Mouse (Mus musculus) megakaryocyte progenitor cell, adult 5-6 weeks (primary cell): ENCODE results near the gene Trabd2b. TPM values are rescaled to one million over a fixed set of nuclear protein-coding genes. Genes with fewer than 3 reads are reported as not detected.

Source experiments
- ATAC-seq: replicated peaks from 2 replicates; pipeline ENCODE4 v1.8.0; 2016; ENCODE audit warnings: mild to moderate bottlenecking, moderate TSS enrichment, inconsistent platforms; ENCODE audit not compliant: poor library complexity
- total RNA-seq, 2 experiments: library from RNA; stranded (forward) in 1 of 2; stranded (reverse) in 1 of 2; fragments of 157-497, 149-512 nt in 1 of 2; fragments of 200-1000 nt in 1 of 2; gene quantifications; 2 replicates each; pipeline versions ENCODE4 v1.2.3 to v1.2.4; 2015 to 2017

The Trabd2b gene
- total RNA-seq, 2 experiments from 2014 or later, result not detected

DNA sequence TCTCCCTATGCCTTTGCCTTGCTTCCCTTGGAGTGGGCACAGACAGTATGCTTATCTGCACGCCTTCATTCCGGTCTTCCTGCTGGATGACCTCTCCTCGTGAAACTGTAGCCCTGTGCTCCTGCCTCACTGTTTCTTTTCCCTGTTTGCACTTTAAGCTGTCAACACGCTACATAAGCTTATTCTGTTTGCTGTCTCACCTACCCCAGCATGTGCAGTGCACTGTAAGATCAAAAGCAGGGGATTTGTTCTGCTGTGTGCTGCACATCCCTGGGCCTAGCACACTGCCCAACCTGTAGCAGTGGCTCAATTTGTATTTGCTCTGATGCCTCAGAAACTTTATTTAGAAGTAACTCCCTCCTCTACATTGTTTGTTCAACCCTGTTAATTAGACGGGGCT lies 79.5 kb downstream of the Trabd2b start:
- ATAC-seq, result no peak

DNA sequence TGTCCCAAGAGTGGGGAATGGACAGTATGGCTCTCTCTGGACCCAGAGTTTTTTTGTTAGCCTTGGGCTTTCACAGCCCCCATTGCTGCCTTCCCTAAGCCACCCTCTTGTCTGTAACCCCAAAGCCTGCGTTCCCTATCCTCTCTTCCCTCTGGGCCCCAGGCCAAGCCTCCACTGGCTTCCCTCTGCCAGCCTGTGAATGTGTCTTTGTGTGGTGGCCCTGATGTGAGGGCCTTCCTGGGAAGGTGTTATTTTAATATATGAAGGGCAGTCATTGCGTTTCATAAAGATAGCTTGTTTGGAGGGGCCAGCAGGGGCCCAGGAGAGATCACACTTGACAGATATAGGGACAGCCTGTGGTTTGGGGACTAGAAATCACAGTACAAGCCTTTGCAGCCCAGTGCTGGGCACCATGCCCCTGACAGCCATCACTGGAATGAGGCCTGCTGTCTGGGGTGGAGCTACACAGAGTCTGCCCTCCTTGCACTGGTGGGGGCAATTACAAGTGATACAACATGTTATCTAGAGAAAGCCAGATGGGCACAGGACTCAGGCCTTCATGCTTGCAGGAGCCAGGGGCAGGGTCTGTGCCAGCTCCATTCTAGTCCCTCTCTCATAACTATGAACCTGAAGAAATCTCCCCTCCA lies 80.5 kb downstream of the Trabd2b start:
- no peak for ATAC-seq

DNA sequence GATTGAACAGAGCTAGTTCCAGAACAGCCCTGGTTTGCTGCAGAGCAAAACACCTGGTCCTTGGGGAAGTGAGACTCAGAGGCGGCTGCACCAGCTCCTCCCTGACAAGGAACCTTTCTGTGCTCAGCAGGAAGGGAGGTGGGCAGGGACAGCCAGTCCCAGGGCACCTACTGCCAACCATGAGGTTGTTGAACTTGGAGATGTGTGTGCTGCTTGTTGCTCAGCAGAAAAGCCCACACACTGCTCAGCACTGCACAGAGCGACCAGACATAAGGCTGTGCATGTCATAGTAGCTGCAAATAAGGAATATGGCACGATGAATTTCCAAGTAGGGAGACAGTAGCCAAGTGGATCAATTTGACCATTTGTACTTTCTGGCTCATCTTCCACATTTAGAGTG lies 81.2 kb downstream of the Trabd2b start:
- no peak for ATAC-seq

DNA sequence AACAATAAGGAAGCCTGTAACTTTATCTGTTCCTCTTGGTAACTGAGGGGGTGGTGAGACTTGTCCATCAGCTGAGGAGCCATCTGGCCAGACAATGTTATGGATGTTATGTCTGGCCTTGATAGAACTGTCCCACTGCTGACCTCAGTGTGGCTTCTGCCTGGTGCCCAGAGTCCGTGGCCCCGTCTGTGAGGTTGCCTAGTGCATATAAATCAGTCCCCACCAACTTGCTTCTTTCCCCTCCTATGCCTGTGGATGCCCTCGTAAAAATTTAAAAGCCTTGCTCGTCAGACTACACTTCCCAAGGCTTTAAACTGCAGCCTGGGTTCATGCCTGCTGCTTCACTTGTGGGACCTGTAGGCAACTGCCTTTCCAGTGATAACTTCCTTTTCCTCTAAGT lies 85.6 kb downstream of the Trabd2b start:
- ATAC-seq, result no peak

DNA sequence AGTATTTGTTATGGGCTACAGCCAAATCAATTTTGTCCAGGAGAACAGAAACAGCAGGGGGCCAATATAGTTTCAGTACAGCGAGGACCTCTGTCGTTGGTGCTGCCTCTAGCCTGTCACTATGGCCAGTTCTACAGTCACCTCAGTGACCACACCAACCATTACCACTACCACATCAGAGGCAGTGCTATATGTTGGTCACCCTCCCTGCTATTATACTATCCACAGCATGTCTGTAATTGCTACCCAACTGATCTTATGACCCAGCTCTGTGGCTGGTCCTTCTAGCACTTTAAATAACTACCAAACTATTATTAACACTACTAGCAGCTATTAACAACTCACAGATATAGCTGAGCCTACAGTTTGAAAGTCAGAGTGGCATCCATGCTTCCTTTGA lies 87.5 kb downstream of the Trabd2b start:
- ATAC-seq, result no peak

DNA sequence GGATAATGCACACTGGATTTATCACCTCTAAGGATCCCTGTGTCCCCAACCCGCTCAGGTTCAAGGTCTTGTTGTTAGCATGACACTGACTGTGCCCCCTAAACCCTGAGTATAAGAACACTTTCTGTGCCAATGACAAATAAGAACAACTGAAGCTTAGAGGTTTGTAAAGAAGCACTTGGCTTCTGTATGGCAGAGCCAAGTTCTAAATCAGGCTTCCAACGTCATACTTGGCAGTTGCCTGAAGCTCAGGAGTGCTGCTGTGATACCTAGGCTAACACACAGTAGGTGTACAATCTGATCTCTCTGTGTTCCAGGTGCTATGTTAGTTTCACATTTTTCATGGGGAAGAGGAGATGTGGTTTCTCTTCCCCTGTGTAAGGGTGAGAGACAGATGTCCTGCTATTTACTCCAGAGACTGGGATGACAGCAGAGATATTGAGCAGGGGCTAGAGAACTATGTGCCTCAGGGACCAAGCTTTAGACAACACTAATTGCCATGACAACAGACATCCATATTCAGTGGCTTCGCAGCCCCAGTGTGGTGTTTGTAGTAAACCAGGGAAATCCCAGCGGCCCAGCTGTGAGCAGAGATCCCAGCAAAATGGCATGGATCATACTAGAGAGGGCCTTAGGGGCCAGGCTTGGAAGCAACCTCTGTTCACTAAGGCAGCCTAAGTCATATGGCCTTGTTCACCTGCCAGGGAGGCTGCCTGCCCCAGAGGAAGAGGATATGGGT lies 89.3 kb downstream of the Trabd2b start:
- ATAC-seq, result no peak

DNA sequence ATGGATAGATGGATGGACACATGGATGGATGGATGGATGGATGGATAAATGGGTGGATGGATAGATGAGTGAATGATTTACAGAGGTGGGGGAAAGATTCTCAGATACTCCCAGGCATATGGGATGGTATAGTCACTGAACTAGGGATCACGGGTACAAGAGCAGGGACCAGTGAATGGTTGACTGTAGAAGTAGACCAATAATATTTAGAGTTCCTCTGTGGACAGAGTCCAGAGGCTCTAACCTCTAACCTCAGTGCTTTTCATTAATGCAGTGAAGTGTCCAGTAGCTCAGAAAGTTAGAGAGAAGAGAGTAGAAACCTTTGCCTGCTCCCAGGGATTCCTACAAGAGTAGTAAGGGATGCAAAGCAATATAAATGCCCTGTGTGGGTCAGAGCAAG lies 93.1 kb downstream of the Trabd2b start:
- ATAC-seq, result no peak

DNA sequence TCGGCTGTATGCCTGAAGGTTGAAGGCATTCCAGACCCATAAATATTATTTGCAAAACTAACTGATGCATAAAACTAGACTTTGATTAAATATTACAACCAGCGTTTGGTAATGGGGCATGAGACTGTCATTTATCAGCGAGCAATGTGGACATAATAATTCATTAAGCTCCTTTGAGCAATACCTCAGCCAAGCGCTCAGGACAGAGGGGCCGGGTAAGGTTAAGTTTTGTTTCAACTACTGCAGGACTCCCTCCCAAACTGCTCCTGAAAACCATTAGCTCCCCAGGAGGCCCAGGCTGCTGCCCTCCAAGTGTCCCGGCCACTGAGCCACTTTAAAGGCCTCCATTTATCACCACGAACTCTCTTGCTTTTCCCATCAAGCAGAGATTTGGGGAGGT lies 93.8 kb downstream of the Trabd2b start:
- ATAC-seq, result no peak

DNA sequence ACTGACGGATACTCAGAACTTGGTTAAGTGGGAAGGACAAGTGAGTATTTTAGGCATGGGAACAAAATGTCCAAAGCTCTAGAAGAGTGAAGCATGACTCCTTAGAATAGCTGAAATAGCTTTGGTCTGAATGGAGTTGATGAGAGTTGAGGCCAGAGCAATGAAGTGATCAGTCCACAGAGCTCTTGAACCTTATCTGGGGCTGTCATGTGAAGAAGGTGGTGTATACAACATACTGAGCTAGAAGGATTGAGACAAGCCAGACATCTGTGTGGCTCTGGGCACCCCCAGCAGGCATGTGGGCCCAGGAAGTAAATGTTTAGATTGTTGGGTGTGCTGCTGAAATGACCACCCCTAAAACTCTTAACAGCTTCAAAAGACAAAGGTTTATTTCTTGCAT lies 94.5 kb downstream of the Trabd2b start:
- ATAC-seq, result no peak

DNA sequence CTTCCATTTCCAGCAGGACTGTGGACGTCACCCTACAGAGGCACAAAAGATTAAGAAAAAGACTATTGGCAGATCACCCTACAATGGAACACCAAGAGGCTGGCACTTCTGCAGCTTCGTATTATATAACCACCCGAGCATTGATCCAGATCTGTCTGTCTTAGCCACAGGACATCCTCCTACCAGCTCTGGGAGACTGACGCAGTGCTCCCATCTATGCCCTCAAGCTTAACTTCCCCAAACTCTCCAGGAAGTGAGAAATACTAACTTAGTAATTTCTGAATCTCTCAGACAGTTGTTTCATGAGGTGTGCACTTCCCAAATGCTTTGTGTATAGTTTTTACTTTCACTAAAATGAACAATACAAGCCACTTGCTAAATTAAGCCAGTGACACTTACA lies 95.1 kb downstream of the Trabd2b start:
- peak; percentile 76 for ATAC-seq

DNA sequence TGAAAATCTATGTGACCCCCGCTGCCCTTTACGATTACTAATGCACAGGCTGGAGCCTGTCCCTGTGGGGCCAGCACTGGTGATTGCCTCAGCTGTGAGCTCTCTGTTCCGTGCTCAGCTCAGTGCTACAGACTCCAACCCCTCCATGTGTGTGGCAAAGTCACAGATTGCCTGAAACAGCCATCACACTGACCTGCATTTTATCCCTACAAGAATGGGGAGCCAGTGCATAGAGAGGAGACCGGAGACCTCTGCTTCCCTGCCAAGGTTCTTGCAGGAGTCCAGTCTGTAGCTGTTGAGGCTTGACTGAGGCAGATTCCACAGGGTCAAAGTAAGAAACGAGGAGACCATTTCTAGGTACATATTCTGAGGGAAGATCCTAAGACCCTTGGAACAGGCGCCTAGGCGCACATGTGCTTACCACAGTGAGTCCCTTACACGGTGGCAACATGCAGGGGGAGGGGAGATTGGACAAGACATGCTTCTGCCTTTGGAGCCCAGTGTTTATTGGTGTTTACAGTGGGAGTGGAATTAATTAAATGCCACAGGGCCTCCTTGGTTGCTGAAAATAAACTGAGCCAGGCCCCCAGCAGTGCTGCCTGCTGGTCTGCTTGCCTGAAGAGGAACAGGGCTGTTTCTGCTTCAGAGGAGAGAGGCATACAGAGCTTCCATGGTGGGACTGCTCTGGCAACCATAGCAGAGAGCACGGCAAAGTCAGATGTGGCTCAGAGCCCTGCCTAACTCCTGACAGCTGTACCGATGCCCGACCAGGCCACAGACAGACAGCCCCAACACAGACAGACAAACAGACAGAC lies 97.9 kb downstream of the Trabd2b start:
- ATAC-seq, result no peak

DNA sequence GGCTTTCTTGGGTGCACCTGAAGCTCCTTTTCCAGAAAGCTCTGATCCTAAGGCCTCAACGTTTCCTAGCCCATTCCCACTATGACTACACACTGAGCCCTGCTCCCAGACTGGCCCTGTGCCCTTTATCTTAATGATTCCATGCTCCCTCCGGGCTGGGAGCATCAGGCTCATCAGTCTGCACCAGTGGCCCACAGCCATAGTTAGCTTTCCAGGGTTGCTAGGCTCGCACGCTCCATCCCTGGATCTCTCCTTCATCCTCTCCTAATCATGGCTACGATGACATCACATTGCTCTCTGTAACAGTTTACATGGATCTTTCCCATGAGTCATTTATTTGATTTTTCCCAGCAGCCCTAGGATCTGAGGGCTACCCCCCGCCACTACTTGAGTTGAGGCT lies 103.1 kb downstream of the Trabd2b start:
- no peak for ATAC-seq

DNA sequence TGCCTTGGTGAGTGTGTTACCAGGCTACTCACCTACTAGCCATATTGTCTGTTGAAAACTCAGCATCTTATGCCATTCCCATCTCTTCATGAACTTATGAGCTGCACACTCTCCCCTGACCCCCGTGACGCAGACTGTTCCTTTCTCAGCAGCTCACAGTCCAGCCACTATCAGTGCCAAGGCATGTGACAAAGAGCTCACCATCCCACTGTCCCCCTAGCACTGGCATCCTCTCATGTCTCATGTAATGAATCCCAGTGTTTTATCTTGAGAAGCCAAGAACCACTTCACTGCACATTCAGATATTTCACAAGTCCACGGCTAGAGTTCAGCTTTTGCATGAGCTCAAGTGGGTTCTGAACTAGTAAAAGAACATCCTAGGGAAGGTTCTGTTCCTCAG lies 105.1 kb downstream of the Trabd2b start:
- no peak for ATAC-seq

DNA sequence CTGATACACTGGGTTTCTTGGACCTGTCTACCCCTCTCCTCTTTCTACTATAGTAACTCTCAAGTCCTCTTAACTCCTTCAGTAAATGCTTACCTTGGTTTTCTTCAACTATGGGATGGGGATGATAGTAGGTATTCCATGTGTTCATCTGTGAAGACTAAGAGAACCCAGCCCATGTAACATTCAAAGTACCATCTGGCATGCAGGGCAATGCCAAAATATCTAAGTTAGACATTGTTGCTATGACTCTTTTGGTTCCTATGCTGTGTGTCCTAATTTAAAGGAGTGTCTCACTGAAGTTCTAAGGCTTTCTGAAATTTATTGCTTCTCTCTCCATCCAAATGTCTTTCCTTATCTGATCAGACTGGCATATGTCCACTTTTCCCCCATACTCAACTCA lies 106.6 kb downstream of the Trabd2b start:
- ATAC-seq, result no peak

DNA sequence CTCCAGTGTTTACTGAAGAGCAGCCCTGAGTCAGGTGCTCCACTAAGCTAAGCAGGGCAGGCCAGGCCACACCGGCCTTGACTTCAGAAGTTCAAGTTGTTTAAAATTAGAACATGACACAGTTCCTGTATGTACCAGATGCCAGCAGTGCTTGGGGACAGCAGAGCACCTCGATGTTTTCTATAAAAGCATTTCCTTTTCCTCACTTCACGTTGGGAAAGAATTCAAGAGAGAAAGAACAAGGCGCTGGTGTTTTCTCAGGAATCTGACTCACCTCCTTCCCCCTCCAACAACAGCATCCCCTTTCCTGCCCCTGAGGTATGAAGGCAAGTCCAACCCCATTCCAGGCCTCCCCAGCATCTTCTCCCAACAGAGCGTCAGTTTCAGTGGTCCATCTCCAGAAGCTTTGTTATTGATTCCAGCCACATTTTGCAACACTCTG lies 108.8 kb downstream of the Trabd2b start:
- no peak for ATAC-seq

DNA sequence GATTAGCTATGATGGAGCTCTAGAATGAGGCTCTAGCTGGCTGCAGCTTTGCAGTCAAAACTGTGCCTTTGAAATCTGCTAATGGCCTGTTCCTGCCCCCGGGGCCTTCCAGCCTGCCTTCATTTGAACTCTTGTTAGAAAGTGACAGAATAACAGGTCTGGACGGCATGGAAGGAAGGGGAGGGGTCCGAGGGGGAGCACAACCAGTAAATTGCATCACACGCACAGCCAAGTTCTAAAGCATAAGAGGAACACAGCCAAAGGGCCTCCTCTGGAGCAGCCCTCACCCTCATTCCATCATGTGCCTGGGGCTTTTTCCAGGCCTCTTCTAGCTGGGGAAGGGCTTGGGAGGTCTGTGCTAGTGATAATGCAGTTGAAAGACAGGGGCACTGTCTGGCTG lies 110.1 kb downstream of the Trabd2b start:
- ATAC-seq, result no peak

DNA sequence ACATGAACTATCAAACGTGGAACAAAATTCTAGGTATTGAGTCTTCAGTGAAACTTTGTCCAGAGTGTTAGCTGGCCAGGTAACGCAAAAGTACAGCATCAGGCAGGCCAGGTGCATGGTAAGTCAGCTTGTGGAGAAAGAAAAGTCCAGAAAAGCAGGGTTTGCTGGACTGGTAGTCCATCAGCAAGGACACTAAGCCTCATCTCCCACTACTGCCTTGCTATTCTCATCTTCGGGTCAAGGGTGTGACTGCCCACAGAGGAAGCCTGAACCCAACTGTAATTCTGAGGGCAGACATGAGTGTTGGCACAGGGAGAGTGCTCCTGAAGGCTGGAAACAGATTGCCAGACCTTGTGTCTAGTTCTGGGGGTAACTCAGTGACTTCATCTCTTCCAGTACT lies 111.5 kb downstream of the Trabd2b start:
- no peak for ATAC-seq

DNA sequence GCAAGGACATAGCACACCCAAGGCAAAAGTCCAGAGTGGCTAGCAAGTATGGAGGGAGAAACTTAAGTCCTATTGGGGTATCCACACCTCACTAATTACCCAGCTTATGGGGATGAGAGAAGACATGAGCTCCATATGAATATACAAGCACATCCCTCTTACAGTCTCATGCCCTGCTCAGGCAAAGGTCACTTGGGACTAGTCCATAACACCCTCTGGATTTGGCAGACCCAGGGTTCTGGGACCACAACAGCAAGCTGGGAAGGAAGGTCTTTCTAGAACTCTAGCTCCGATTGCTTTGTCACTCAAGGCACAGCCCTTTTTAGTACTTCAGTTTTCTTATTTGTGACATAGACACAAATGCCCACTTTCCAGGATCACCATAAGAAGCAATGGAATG lies 112.0 kb downstream of the Trabd2b start:
- ATAC-seq, result no peak

DNA sequence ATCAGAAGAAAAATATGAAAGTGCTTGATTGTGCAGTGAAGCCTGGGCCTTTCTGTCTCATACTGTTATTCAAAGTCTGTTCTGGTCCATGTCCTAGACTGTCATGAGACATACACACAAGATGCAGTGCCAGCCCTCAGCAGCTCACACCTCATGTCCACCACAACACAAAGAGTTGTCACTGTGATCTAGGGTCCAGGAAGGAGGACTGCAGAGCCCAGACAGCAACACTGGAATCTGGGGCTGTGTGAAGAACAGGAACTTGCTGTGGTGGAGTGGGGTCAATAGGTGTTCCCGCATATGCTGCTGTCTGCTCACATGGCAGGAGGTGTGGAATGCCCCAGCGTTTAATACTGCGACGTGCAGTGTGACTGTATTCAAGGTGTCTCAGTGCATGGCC lies 112.8 kb downstream of the Trabd2b start:
- no peak for ATAC-seq

DNA sequence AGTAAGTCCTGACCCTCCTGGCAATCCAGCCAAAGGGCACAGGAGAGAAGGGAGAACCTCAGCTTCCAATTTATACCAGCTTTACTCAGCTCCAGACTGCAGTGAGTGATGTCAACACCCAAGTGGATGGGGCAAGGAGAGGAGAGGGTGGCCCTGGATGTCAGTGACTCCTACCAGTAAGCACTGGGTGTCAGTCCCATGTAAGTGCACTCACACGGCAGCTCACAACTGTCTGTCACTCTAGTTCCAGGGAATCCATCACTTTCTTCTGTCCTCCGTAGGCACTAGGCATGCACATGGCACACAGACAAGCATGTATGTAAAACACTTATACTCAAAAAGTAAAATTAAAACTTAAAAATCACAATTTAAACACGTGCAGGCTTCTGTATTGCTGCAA lies 113.4 kb downstream of the Trabd2b start:
- ATAC-seq, result no peak

DNA sequence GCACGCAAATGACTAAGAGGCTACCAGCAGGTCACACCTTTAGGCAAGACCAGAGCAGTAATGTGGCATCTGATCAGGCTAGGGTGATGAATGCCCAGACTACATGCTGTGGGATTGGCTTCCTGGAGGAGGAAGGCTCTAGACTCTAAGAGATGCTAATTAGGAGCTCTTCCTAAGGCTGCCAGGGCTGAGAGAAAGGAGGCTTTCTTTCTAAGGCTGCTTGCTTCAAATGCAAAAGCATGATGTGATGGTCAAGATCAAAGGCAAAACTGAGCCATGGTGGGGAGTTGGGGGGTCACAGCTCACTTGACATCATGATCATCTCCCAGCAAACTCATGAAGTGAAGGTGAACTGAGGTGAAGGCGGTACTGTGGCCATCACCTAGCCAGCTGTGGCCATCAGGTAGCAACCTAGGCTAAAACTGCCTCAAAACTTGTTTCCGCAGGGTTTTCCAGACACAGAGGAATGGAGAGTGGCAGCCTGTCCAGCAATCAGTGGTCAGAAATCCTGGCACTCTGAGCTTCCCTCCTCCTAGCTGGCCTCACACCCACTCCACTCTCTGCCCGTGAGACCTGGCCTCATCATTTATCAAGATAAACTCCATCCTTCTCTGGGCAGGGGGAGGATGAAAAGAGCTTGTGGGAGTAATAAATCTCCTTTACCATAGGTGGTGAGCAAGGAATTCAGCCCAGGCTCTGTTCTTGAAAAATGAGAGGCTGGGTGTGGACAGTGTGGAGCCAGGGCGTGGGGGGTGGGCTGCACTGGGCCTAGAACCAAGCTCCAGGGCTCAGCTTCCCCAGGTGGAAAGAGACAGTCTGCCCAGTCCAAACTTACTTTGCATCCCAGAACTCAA lies 117.0 kb downstream of the Trabd2b start:
- no peak for ATAC-seq
